Mouse (Mus musculus) urinary bladder, postnatal 25 days (tissue): ENCODE measurements around the gene Krt73.

Experiments
- DNase-seq: peaks from one replicate; pipeline ENCODE4 v3.0.0; 2022; ENCODE audit warnings: low spot score

Krt73 gene

DNA sequence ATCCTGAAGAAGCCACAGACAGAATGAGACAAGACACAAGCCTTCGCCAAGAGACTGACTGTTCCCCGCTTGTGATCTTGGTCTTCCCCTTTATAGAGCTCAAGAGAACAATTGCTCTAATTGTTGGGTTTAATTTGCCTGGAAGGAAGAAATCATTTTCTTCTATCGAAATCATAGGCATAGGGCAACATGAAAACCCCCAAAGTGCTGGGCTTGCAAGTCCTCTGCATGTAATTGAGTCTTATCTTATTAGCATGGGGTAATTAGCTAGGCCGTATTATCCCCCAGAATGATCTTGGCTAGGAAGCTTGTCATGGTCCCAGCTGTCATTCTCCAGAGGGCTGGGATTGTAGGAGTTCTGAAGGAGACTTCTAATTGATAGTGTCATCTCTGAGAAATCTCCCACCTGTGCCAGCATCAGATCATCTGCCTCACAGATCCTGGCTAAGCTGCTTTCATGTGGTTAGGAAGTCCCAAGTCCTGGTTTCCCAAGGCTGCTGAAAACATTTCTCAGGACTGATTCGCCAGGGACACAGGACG, at the start of gene Krt73:
TSS of gene Krt73 (minus strand) at position 51 of the 540 bp plus-strand sequence.
- no peak for DNase-seq

DNA sequence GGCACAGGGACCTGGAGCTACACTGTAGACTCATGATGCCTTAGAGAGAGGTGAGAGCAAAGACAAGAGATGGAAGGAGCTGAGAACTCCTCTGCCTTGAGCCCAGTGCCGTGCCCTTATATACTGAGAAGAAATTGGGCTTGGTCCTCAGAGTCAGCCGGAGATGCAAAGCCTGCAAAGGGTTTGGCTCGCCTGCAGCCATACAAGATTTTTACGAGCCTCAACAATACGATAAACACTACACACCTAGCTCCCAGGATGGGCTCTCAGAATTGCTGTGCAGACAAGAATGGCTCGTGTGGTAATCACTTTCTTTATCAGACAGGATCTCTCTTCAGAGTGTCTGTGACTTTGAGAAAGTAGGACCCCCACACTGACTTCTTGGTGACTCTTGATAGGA, 48.5 kb upstream of the Krt73 start, which contains the start of gene Krt1:
TSS of gene Krt1 (minus strand) at position 101 of the 400 bp plus-strand sequence.
- DNase-seq: no peak

DNA sequence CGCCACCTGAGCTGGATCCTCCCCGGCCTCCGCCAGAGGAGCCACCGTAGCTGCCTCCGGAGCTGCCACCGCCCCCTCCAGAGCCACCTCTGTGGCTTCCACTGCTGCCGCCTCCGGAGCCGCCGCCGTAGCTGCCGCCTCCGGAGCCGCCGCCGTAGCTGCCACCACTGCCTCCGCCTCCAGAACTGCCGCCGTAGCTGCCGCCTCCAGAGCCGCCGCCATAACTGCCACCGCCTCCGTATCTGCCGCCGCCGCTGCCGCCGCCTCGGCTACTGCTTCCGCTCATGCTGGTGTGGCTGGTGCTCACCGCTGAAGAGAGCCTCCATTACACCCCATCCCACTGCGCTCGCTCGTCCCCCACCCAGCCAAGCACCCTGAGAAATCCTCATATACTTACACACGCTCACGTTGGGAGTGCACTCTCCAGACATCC, 43.8 kb upstream of the Krt73 start:
- DNase-seq: peak; percentile 33

DNA sequence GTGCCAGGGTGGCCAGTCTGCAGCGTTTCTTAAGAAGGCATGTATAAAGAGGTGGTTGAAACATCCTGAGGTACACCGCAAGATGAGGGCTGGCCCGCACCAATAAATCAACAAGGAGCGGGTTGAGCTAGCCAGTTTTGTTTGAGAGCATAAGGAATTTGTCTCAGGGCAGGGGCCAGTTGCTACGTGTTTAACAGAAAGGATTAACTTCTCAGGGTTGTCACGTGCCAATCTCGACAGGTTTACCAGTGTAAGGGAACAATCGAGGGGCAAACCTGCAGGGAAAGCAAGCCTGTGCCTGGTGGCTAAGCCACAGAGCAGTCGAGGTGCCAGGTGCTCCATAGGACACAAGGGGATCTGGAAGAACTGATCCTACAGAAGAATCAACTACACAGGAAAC, 41.0 kb upstream of the Krt73 start:
- no peak for DNase-seq

DNA sequence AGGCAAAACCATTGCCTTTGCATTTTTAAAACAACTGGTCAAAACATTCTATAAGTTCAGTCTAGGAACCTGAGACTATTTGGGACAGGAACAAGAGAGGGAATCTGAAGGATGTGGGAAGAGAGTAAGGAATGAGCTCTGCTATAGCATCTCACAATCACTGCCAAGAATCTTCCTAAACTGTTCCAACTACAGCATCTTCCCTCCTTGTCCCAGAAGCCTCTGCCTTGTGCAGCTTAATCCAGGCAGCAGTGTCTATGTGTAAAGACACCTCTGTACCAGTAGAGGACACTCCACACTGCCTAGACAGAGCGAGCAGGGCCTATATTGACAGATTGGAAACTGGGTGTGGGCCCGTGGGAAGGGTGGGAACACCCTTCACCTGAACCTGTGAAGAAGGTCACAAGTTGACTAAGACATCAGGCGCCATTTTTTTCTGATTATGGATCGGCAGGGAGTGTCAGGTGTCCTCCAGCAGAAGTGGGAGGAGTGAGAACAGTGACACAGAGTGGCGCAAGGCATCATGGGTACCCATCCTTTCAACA, 32.7 kb upstream of the Krt73 start:
- no peak for DNase-seq

DNA sequence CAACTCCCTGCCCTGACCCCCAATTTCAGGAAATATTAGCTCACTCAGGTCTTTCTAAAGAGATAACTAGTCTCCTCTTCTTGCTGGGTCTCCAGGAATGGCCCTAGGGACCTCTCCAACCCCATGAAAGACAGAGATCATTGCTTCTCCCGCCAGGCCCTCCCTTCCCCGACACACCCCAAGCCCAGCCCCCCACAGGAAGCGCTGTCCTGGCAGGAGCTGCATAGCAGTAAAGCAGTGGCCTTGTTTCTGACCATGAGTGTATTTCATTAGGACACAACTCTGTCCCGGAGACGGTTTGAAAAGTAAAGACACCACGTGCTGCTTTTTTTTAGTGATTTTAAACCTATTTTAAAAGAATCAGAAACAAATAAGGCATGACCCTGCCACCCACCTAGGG, 31.0 kb upstream of the Krt73 start:
- no peak for DNase-seq

DNA sequence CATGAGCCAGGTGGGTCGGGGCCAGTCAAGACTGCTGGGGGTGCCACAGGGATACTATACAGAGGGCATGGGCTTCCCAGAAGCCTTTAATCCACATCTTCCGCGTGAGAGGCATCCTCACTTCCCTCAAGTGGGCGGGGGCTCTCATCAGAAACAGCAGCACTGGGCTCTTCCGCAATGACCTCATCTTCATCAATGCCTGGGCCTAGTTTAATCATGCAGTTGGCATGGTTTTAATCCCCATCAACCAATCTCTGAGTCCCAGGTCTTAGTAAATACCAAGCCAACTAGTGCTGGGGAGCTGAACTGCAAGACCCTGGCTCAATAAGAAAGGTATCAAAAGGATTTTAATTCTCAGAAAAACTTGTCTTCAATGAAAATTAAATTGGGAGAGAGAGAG, 27.3 kb upstream of the Krt73 start:
- no peak for DNase-seq

DNA sequence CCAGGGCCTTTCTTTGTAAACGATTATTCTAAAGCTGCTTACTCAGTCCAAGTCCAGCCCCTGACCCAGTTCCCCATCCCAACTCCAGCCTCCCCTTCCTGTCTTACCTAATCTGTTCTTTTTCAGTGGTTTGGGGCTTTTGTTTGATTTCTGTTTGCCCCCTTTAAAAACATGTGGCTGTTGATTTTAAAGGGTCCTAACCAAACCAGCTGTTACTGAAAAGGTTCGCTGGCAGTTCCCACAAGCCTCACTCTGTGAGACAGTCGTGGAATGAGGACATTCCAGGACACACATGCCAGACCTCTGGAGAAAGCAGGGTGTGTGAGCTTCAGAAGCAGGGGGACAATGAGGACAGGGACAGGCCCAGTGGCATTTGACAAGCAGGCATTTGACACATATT, 19.6 kb upstream of the Krt73 start:
- no peak for DNase-seq

DNA sequence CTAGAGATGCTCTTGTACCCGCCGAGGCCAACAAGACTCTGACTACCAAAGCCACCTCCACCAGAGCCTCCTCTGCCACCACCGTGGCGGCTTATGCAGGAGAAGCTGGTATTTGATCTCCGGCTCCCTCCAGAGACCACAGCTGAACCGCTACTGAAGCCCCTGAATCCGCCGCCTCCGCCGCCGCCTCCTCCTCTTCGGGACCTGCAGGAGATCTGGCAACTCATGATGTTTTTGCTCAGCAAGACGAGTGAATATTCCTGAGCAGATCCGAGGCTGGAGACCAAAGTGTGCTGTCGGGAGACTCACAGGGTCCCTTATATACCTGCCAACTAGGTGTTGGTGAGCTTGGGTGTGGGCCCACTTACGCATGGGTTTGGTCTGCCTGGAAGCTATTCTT, 15.7 kb upstream of the Krt73 start, which contains the start of gene Krt2:
TSS of gene Krt2 (minus strand) at position 295 of the 400 bp plus-strand sequence.
- no peak for DNase-seq

DNA sequence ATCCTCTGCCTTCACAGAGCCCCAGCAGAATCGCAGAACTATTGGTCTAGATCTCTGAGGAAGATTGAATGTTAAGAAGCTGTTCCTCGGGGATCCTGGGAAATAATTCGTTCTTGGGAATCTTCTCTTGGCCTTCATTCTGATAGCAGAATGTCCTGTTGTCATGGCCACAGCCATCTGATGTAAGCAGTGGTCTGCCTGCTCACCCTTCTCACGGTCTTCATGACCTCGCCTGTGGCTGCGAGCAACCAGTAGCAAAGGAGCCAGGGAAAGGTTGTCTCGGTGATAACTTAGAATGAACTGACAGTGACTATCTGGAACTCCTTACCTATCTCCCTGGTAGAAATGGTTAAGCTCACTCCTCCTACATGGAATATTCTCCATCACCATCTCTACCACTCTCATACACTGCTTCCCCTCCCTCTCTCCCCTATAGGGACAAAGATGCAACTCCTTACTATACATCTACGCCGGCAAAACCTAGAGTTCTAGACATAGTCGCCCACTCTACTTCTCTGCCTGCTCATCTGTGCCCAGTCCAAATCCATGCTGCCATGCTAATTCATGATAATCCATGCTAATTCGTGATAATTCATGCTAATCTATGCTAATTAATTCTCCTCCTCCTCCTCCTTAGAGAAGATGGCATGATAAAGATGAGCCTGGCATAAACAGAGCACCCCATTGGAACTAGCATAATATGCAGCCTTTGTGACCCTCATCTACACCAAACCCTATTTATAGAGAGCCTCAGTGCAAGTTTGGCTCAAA, 1.1 kb upstream of the Krt73 start:
- no peak for DNase-seq

DNA sequence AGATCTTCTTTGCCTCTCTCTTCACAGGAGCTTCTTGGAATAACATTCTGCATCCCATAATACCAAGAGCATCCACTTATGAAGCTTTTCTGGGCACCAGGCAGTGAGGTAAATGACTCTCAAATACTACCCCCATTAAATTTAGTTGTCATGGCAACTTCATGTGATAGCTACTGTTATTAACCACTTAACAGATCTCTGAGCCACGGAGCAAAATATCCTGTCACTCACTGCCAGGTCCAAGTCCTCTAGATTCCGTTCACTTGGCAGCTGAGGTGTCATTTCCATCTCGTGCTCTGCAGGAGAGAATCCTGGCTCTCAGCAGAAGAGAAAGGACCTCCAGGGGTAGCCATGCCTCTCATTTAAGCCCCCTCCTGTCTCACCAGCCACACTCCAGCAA, 11.3 kb downstream of the Krt73 start:
- DNase-seq: no peak

DNA sequence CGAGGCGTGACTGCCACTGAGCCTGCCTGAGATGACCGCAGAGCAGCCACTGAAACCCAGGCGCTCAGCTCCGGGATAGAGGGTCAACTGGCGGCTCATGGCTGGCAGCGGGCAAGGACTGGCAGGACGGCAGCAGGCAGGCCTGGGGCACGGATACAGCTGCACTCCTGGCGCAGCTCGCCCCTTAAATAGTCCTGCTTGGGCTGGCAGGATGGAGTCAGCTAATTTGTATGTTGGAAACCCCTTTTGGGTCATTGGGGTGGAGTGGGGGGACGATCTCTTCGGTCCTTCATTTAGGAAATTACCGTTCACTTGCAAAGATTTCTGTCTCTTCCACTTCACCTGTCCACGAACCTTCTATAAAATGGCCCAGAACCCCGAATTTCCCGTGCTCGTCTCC, 15.8 kb downstream of the Krt73 start, which contains the start of gene Krt72:
TSS of gene Krt72 (minus strand) at position 101 of the 400 bp plus-strand sequence.
- no peak for DNase-seq

DNA sequence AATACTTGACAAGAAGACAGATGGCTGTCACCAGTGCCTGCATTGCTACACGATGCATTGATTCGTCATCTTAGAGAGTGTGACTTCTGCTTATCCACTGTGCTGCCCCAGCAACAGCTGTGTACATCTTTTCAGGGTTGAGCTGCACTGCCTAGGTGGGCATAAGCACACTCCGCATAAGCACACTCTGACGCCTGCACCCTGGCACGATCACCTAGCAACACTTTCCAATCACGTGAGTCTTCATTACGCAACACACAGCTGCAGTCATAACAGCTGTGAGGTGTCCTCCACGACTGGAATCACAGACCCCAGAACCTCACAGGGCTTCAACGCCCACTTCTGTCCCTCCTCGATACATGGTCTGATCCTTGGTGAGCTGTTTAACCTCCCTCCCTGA, 28.7 kb downstream of the Krt73 start:
- DNase-seq: no peak

DNA sequence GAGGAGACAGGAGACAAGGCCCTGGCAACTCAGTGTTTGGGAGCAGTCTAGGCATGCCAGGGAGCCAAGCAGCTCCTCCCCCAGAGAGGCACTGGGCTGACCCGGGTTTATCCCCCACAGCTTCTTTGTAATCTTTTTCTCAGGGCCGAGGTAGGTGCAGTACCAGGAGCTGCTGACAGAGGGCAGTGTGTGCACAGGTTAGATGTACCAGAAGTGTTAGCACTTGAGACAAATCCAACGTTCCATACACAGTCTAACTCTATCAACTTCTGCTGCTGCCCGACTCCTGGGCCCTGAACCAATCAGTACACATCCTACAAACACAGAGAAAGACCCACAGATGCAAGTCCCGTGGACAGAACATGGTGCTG, 29.4 kb downstream of the Krt73 start:
- peak; percentile 93 for DNase-seq

DNA sequence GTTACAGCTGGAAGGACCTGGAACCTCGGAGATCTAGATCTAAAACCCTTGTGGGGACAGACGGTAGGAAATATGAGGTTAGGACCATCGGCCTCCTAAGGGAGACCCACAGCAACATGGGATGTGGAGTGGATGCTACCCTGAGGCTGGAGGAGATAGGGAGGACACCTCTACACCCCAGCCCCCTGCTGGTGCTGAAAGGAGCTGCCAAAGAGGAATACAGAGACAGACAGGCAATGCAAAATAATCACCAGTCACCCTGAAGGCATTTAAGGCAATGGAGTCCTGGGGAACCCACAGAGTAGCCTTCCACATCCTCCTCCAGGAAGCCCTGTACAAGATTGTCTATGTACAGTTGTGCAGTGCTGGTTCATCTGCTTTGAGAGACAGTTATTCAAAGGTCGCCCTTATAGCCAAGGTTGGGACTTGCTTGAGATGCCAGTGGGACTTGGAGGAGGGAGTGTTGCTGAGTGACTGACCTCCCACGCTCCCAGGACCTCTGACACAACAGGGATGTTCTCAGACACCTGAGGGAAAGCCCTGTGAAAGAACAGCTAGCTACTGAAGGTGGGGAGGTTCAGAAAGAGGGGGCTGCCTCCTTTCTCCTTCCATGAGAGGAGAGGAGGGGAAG, 30.0 kb downstream of the Krt73 start:
- DNase-seq: peak; percentile 25

DNA sequence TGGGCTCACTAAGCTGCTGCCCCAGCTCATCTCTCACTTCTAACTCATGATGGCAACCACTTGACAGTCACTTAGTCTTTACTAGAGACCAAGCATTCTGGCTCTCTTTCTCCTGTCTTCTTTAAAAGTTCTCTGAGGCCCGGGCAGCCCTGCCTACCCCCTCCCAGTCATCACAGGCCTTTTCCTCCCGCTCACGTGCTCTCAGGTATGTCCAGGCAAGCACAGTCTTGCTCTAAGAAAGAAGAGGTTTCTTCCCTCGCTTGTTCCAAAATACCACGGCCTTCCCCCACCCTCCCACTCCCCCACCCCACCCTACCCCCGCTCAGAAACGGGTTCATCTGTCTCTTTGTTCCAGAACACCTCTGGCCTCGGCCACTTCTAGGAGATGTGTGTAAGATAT, 31.9 kb downstream of the Krt73 start:
- DNase-seq: no peak
